Mouse (Mus musculus) layer of hippocampus, adult 9-10 months (tissue): ENCODE measurements around the gene Nccrp1.
A peak's percentile ranks its signal among the peaks of the same experiment; 100 is the strongest.
"Not testable (repeated sequence)": the region's sequence is repeated elsewhere in the genome, so short reads cannot be mapped to it uniquely, and the experiment has no call there.

Experiments used
- DNase-seq: peaks from one replicate; pipeline ENCODE4 v3.0.0; 2022; ENCODE audit warnings: low spot score

Nccrp1 gene

GRCm38 (mm10) chr7:28570291-28570981, 23.4 kb upstream of the Nccrp1 start:
- no peak for DNase-seq

GRCm38 (mm10) chr7:28568253-28568652, 21.2 kb upstream of the Nccrp1 start:
- DNase-seq = peak; percentile 65

- DNase-seq = no peak
These were observed 20.5 kb upstream of the Nccrp1 start for GRCm38 (mm10) chr7:28567539-28567938.

- DNase-seq = no peak
These were observed 18.4 kb upstream of the Nccrp1 start for GRCm38 (mm10) chr7:28565407-28565806.

GRCm38 (mm10) chr7:28562951-28563350, 15.9 kb upstream of the Nccrp1 start:
- DNase-seq = no peak

- no peak for DNase-seq
These were observed 15.3 kb upstream of the Nccrp1 start for GRCm38 (mm10) chr7:28562371-28562770.

- no peak for DNase-seq
These were observed 14.9 kb upstream of the Nccrp1 start for GRCm38 (mm10) chr7:28561967-28562366.

- DNase-seq = no peak
These were observed 13.8 kb upstream of the Nccrp1 start for GRCm38 (mm10) chr7:28560856-28561255.

- no peak for DNase-seq
These were observed 11.4 kb upstream of the Nccrp1 start for GRCm38 (mm10) chr7:28558486-28558885.

- no peak for DNase-seq
These were observed 10.7 kb upstream of the Nccrp1 start for GRCm38 (mm10) chr7:28557708-28558107.

- no peak for DNase-seq
These were observed 10.0 kb upstream of the Nccrp1 start for GRCm38 (mm10) chr7:28557069-28557468.

- no peak for DNase-seq
These were observed 9.0 kb upstream of the Nccrp1 start for GRCm38 (mm10) chr7:28555939-28556535.

GRCm38 (mm10) chr7:28553076-28553475, 6.0 kb upstream of the Nccrp1 start:
- DNase-seq = no peak

- no peak for DNase-seq
These were observed 574 bp upstream of the Nccrp1 start for GRCm38 (mm10) chr7:28547628-28548027.

- no peak for DNase-seq
These were observed 405 bp downstream of the Nccrp1 start for GRCm38 (mm10) chr7:28546649-28547048.

- DNase-seq = no peak
These were observed 1.2 kb downstream of the Nccrp1 start for GRCm38 (mm10) chr7:28545891-28546210.

GRCm38 (mm10) chr7:28545048-28545890, 1.8 kb downstream of the Nccrp1 start:
- DNase-seq = no peak

- no peak for DNase-seq
These were observed 2.9 kb downstream of the Nccrp1 start for GRCm38 (mm10) chr7:28544051-28544601.

GRCm38 (mm10) chr7:28540526-28540925, 6.5 kb downstream of the Nccrp1 start, which contains the start of gene Sycn:
Gene Sycn, plus strand, starts transcription at chr7:28540885.
- DNase-seq = no peak

GRCm38 (mm10) chr7:28538886-28539285, 8.2 kb downstream of the Nccrp1 start:
- DNase-seq = not testable (repeated sequence)

- DNase-seq = no peak
These were observed 15.0 kb downstream of the Nccrp1 start for GRCm38 (mm10) chr7:28532005-28532404.

GRCm38 (mm10) chr7:28527922-28528719, 18.9 kb downstream of the Nccrp1 start:
- peak; percentile 21 for DNase-seq
